Mouse (Mus musculus): ENCODE data around the gene Cachd1.

Cachd1 gene

GRCm38 (mm10) chr4:100790176-100790575 lies 13.7 kb downstream of the Cachd1 start:
- no peak for DNase-seq (ENCODE audit: low spot score in 2 of 2)

GRCm38 (mm10) chr4:100793147-100793546 lies 16.7 kb downstream of the Cachd1 start:
- DNase-seq (ENCODE audit: low spot score in 2 of 2): no peak

- no peak for DNase-seq (ENCODE audit: low spot score in 2 of 2)
These were observed 19.0 kb downstream of the Cachd1 start for GRCm38 (mm10) chr4:100795523-100795922.

- peak; percentile 34 to 63 for DNase-seq (ENCODE audit: low spot score in 2 of 2)
These were observed 24.4 kb downstream of the Cachd1 start for GRCm38 (mm10) chr4:100800730-100801442.

- DNase-seq (ENCODE audit: low spot score in 2 of 2): no peak
These were observed 24.9 kb downstream of the Cachd1 start for GRCm38 (mm10) chr4:100801443-100801786.

GRCm38 (mm10) chr4:100811057-100811695 lies 34.7 kb downstream of the Cachd1 start:
- no peak for DNase-seq (ENCODE audit: low spot score in 2 of 2)

- no peak for DNase-seq (ENCODE audit: low spot score in 2 of 2)
These were observed 35.5 kb downstream of the Cachd1 start for GRCm38 (mm10) chr4:100811802-100812510.

GRCm38 (mm10) chr4:100813767-100814461 lies 37.4 kb downstream of the Cachd1 start:
- DNase-seq (ENCODE audit: low spot score in 2 of 2): no peak

GRCm38 (mm10) chr4:100819238-100819637 lies 42.8 kb downstream of the Cachd1 start:
- DNase-seq (ENCODE audit: low spot score in 2 of 2): no peak

GRCm38 (mm10) chr4:100822526-100822925 lies 46.1 kb downstream of the Cachd1 start:
- no peak for DNase-seq (ENCODE audit: low spot score in 2 of 2)

GRCm38 (mm10) chr4:100827374-100827773 lies 50.9 kb downstream of the Cachd1 start:
- no peak for DNase-seq (ENCODE audit: low spot score in 2 of 2)

- no peak for DNase-seq (ENCODE audit: low spot score in 2 of 2)
These were observed 52.3 kb downstream of the Cachd1 start for GRCm38 (mm10) chr4:100828737-100829136.

- DNase-seq (ENCODE audit: low spot score in 2 of 2): no peak
These were observed 60.7 kb downstream of the Cachd1 start for GRCm38 (mm10) chr4:100837205-100837604.

GRCm38 (mm10) chr4:100842629-100843028 lies 66.2 kb downstream of the Cachd1 start:
- DNase-seq (ENCODE audit: low spot score in 2 of 2): no peak

- no peak for DNase-seq (ENCODE audit: low spot score in 2 of 2)
These were observed 66.6 kb downstream of the Cachd1 start for GRCm38 (mm10) chr4:100843119-100843518.

- DNase-seq (ENCODE audit: low spot score in 2 of 2): no peak
These were observed 74.5 kb downstream of the Cachd1 start for GRCm38 (mm10) chr4:100850846-100851495.

- DNase-seq (ENCODE audit: low spot score in 2 of 2): no peak
These were observed 76.0 kb downstream of the Cachd1 start for GRCm38 (mm10) chr4:100852448-100852847.

GRCm38 (mm10) chr4:100853426-100853825 lies 77.0 kb downstream of the Cachd1 start:
- DNase-seq (ENCODE audit: low spot score in 2 of 2): no peak

GRCm38 (mm10) chr4:100855373-100855772 lies 78.9 kb downstream of the Cachd1 start:
- DNase-seq (ENCODE audit: low spot score in 2 of 2): no peak

GRCm38 (mm10) chr4:100857411-100857869 lies 81.0 kb downstream of the Cachd1 start:
- no peak for DNase-seq (ENCODE audit: low spot score in 2 of 2)

- DNase-seq (ENCODE audit: low spot score in 2 of 2): no peak
These were observed 87.5 kb downstream of the Cachd1 start for GRCm38 (mm10) chr4:100863861-100864428.

Data from right cerebral cortex, postnatal 10 days (tissue).